Mouse (Mus musculus) hindbrain, postnatal 0 days (tissue): ENCODE measurements at regions not wholly inside any gene's neighbourhood (a gene's known extent, or its start where the extent isn't known, plus 50 kb on each side); places are given as distances from the start of the nearest gene placed in this dataset.
A peak's percentile ranks its signal among the peaks of the same experiment; 100 is the strongest.

Experiments used
- ATAC-seq: fragments of 200-750 bp; cut with Nextera tagmentation; 2 replicates; pipeline ENCODE4 v1.8.0; 2017; ENCODE audit warnings: mild to moderate bottlenecking, moderate TSS enrichment, moderate library complexity
- DNase-seq: peaks from one replicate; pipeline ENCODE4 v3.0.0-alpha.2; 2015; ENCODE audit warnings: low spot score
- H3K27ac ChIP-seq: fragments of 300-500 bp; sonication (generic); 2 replicates; pipeline ENCODE4 v1.5.1; 2014; ENCODE audit warnings: mild to moderate bottlenecking
- H3K27me3 ChIP-seq: fragments of 300-500 bp; sonication (generic); 2 replicates; pipeline ENCODE4 v1.6.1; 2014; ENCODE audit warnings: low read length, mixed read lengths; ENCODE audit not compliant: insufficient read depth
- H3K36me3 ChIP-seq: fragments of 300-500 bp; sonication (generic); 2 replicates; pipeline ENCODE4 v1.6.1; 2014; ENCODE audit warnings: low read length, mixed read lengths; ENCODE audit not compliant: insufficient read depth
- H3K4me1 ChIP-seq: fragments of 300-500 bp; sonication (generic); 2 replicates; pipeline ENCODE4 v1.6.1; 2014; ENCODE audit warnings: antibody characterized with exemption, low read length, mixed read lengths; ENCODE audit not compliant: insufficient read depth
- H3K4me2 ChIP-seq: fragments of 300-500 bp; sonication (generic); 2 replicates; pipeline ENCODE4 v1.6.1; 2014; ENCODE audit warnings: low read depth, mild to moderate bottlenecking, low read length, moderate library complexity, mixed read lengths
- H3K4me3 ChIP-seq: fragments of 300-500 bp; sonication (generic); 2 replicates; pipeline ENCODE4 v1.5.1; 2014; ENCODE audit warnings: low read length
- H3K9ac ChIP-seq: fragments of 300-500 bp; sonication (generic); replicated peaks from 2 replicates; pipeline ENCODE4 v1.6.1; 2014; ENCODE audit warnings: mild to moderate bottlenecking, low read length, moderate library complexity, mixed read lengths
- H3K9me3 ChIP-seq: fragments of 300-500 bp; sonication (generic); 2 replicates; pipeline ENCODE4 v1.6.1; 2016; ENCODE audit warnings: low read length, mixed read lengths
- CTCF ChIP-seq: IDR thresholded peaks from 2 replicates; pipeline ENCODE4 v1.5.1; 2016; ENCODE audit warnings: antibody characterized with exemption, control low read depth, low read depth
- WGBS: fragments of 180-500 bp; shearing (Covaris S2); extraction: QIAGEN DNeasy Blood & Tissue Kit; methylation state at CpG from one replicate; pipeline ENCODE4 v1.1.7; 2014; 5-methylcytosine and 5-hydroxymethylcytosine counted together

DNA sequence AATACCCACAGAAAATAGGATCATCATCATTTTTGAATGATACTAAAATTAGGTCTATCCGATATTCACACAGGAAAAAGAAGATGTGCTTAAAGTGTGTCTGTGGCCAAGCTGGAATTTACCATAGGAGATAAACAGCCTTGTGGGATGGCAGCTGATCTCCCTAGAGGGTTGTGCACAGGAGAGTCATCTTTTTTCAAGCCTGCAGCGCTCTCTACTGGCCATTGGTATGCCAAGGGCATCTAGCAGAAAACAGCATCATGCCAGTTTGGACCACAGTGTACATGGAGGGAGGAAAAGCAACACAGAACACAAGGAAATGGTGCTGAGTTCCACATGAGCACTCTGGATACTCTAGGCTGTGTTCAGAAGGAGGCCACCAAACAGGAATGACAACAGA, 74.1 kb upstream of the Diaph3 start:
- DNase-seq (peak; percentile 89), ATAC-seq (peak; percentile 64; the same call in 1 of the 2 replicates)
- TF ChIP-seq CTCF: peak; percentile 75
- Histone ChIP-seq H3K4me3 (no peak overlapping the region), H3K27me3 (no peaks in the 10 kb centered on the region), H3K27ac (no peak overlapping the region), H3K9ac (no peak overlapping the region), H3K4me2 (no peak overlapping the region), H3K36me3 (no peaks in the 10 kb centered on the region), H3K9me3 (no peaks in the 10 kb centered on the region), H3K4me1 (no peaks in the 10 kb centered on the region)
- 29% methylated on average over 2 of the region's 2 CpGs for WGBS

- H3K4me3 ChIP-seq: no peak overlapping the region
- WGBS: 72% methylated on average over 7 of the region's 7 CpGs
- TF ChIP-seq CTCF: no peak
- H3K27ac ChIP-seq: no peak overlapping the region
- no peaks in the 10 kb centered on the region for H3K4me1 ChIP-seq
- H3K9me3 ChIP-seq: no peaks in the 10 kb centered on the region
- no peaks in the 10 kb centered on the region for H3K36me3 ChIP-seq
- ATAC-seq (no peak), DNase-seq (no peak)
- no peak overlapping the region for H3K9ac ChIP-seq
- H3K4me2 ChIP-seq: no peak overlapping the region
- no peaks in the 10 kb centered on the region for H3K27me3 ChIP-seq
These were observed 76.0 kb upstream of the Diaph3 start for GRCm38 (mm10) chr14:87217042-87217441.

- Histone ChIP-seq H3K4me1 (no peaks in the 10 kb centered on the region), H3K4me2 (no peak overlapping the region), H3K9me3 (no peaks in the 10 kb centered on the region), H3K9ac (no peak overlapping the region), H3K36me3 (no peaks in the 10 kb centered on the region), H3K4me3 (no peak overlapping the region), H3K27ac (no peak overlapping the region), H3K27me3 (no peaks in the 10 kb centered on the region)
- no peak for TF ChIP-seq CTCF
- ATAC-seq (no peak), DNase-seq (no peak)
- 93% methylated on average over 3 of the region's 3 CpGs for WGBS
These were observed 78.9 kb upstream of the Diaph3 start for GRCm38 (mm10) chr14:87219975-87220374.

DNA sequence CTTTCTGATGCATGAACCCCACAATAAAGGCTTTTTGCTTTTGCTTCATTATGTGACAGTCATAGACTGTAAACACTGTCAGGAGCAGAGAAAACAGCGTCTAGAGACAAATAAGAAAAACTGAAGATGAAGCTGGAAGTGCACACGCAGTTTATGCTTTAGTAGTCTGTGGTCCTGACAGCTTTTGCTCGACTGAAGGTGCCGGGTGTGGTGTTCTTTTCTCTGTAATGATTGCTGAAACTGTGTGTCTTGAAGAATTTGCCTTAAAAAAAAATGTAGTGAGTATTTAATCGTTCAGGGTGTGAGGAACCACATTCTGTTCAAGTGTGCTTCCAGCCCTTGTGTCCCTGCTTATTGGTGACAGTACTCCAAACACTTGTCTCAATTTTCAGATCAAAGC, 83.8 kb upstream of the Diaph3 start:
- DNase-seq (no peak), ATAC-seq (no peak)
- H3K9ac ChIP-seq: no peak overlapping the region
- 64% methylated on average over 5 of the region's 5 CpGs for WGBS
- H3K27ac ChIP-seq: no peak overlapping the region
- no peaks in the 10 kb centered on the region for H3K4me1 ChIP-seq
- no peaks in the 10 kb centered on the region for H3K36me3 ChIP-seq
- H3K4me2 ChIP-seq: no peak overlapping the region
- no peak for TF ChIP-seq CTCF
- H3K27me3 ChIP-seq: no peaks in the 10 kb centered on the region
- no peaks in the 10 kb centered on the region for H3K9me3 ChIP-seq
- H3K4me3 ChIP-seq: no peak overlapping the region

DNA sequence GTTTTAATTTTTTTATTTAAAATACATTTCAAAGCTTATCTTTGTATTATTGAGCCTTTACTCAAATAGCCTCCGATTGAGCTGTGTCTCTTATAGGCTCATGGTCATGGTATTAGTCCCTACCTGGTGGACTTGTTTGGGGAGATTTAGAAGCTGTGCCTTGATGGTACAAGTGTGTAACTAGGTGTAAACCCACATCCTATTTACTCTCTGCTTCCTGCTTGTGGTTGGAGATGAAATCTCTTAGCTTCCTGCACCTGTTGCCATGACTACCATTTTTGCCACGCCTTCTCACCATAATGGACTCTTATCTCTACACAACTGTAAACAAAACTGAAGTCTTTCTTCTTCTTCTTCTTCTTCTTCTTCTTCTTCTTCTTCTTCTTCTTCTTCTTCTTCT, 108.2 kb upstream of the Diaph3 start:
- no peaks in the 10 kb centered on the region for H3K4me1 ChIP-seq
- no peak for ATAC-seq
- no peak for DNase-seq
- H3K27me3 ChIP-seq: no peaks in the 10 kb centered on the region
- H3K4me3 ChIP-seq: no peak overlapping the region
- TF ChIP-seq CTCF: no peak
- WGBS: 84% methylated on average over 2 of the region's 2 CpGs
- no peak overlapping the region for H3K9ac ChIP-seq
- no peaks in the 10 kb centered on the region for H3K36me3 ChIP-seq
- no peaks in the 10 kb centered on the region for H3K9me3 ChIP-seq
- H3K27ac ChIP-seq: no peak overlapping the region
- no peak overlapping the region for H3K4me2 ChIP-seq

GRCm38 (mm10) chr14:87255484-87256208, 114.6 kb upstream of the Diaph3 start:
- H3K9me3 ChIP-seq: no peaks in the 10 kb centered on the region
- no peaks in the 10 kb centered on the region for H3K36me3 ChIP-seq
- H3K4me3 ChIP-seq: no peak overlapping the region
- DNase-seq (no peak), ATAC-seq (no peak)
- WGBS: 69% methylated on average over 5 of the region's 5 CpGs
- H3K27me3 ChIP-seq: no peaks in the 10 kb centered on the region
- no peak overlapping the region for H3K27ac ChIP-seq
- no peak overlapping the region for H3K9ac ChIP-seq
- no peaks in the 10 kb centered on the region for H3K4me1 ChIP-seq
- no peak for TF ChIP-seq CTCF
- no peak overlapping the region for H3K4me2 ChIP-seq

DNA sequence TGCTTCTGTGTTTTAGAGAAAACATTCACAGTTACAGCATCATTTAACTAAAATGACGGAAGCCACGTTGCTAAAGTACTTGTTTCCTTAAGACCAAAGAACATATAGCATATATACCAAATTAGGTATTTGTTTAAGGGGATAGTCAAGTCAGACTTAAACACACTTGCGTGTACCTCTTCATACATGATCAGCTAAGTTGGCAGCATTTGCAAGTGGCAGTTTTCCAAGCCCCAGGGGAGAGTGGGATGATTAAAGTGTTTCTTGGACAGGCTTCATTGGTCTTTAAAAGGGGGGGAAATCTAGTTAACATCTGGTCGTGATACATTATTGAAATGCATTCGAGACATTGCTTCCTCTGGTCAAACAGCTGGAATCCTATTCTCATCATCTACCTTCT, 120.7 kb upstream of the Diaph3 start:
- no peak for TF ChIP-seq CTCF
- DNase-seq (peak; percentile 18), ATAC-seq (no peak)
- H3K4me3 ChIP-seq: no peak overlapping the region
- no peaks in the 10 kb centered on the region; the same call in 1 of the 2 replicates for H3K4me1 ChIP-seq
- no peaks in the 10 kb centered on the region for H3K27me3 ChIP-seq
- H3K27ac ChIP-seq: no peak overlapping the region
- H3K36me3 ChIP-seq: no peaks in the 10 kb centered on the region
- no peaks in the 10 kb centered on the region for H3K9me3 ChIP-seq
- H3K4me2 ChIP-seq: no peak overlapping the region
- H3K9ac ChIP-seq: no peak overlapping the region
- 53% methylated on average over 5 of the region's 5 CpGs for WGBS
